Mouse (Mus musculus): Measurements from ENCODE around the gene Scgb2b11. TPM values are rescaled to one million over a fixed set of nuclear protein-coding genes. Genes with fewer than 3 reads are reported as not detected.
"Not testable (repeated sequence)": the region's sequence is repeated elsewhere in the genome, so short reads cannot be mapped to it uniquely, and the experiment has no call there.

Scgb2b11 gene
- total RNA-seq (2012; rRNA removed) (not detected in 2 replicates), polyA plus RNA-seq (2012; ENCODE audit: insufficient read depth in 1 of 2, insufficient read length in 2 of 2, low read depth in 1 of 2, low replicate concordance in 2 of 2, missing spikeins in 1 of 2) (not detected)

DNA sequence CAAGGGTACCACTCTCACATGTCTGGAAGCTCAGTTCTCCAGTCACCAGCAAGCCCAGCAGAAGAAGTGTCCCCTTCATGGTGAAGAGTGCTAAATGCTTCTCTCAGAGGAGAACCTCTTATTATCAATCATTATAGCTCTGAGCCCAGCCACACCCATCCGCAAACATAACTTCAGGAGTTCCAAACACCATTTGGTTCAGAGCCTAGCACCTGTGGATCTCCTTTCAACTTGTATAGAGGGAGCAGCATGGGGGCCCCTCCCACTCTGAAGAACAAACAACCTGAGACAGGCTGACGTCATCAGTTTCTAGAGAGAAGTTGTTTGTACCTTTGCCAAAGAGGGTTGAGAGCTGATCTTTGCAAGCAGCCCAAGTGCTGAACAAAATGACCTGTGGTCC is at the start of gene Scgb2b11:
Gene Scgb2b11 (minus strand): TSS at position 101 of the 400 bp plus-strand sequence.
- not testable (repeated sequence) for H3K4me1 ChIP-seq (ENCODE audit: control insufficient read depth in 1 of 2, insufficient read depth in 2 of 2, low read length in 2 of 2); H3K27ac ChIP-seq (ENCODE audit: control insufficient read depth, low read depth, low read length); H3K79me2 ChIP-seq (ENCODE audit: control insufficient read depth, insufficient read depth, low read length, poor library complexity); H3K4me3 ChIP-seq (ENCODE audit: control insufficient read depth in 1 of 2, insufficient read depth in 1 of 2, low read depth in 2 of 2, low read length in 2 of 2); H3K9me3 ChIP-seq (replicated peaks; ENCODE audit: insufficient read depth, low read length); H3K27me3 ChIP-seq (ENCODE audit: control insufficient read depth in 1 of 2, insufficient read depth in 2 of 2, low read length in 2 of 2); H3K36me3 ChIP-seq (ENCODE audit: control insufficient read depth in 1 of 2, insufficient read depth in 2 of 2, low read length in 2 of 2); DNase-seq (ENCODE audit: low read depth, low spot score); H3K9ac ChIP-seq (ENCODE audit: control insufficient read depth, low read depth, low read length, poor library complexity, severe bottlenecking)

DNA sequence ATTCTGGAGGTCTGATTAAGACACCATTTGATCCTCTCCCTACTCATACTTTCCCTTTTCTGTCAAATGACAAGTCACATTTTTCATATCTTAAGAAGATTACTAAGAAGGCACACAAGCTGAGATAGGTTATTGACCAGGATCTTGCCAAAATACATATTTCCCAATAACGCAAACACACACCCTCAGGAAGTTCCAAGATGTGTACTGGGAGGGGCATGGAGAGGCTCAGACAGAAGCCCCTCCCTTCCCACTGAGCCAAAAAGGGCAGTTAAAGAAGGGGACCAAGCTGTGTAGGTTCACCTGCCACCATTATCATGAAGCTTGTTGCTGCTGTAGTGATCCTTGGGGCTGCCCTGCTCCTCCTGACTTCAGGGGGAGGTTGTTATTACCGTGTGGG is 11.6 kb upstream of the Scgb2b11 start, which contains the start of gene Scgb1b11:
Gene Scgb1b11 (plus strand): TSS at position 301 of the 400 bp plus-strand sequence.
- not testable (repeated sequence) for H3K79me2 ChIP-seq (ENCODE audit: control insufficient read depth, insufficient read depth, low read length, poor library complexity); H3K9ac ChIP-seq (ENCODE audit: control insufficient read depth, low read depth, low read length, poor library complexity, severe bottlenecking); H3K27me3 ChIP-seq (ENCODE audit: control insufficient read depth in 1 of 2, insufficient read depth in 2 of 2, low read length in 2 of 2); H3K4me1 ChIP-seq (ENCODE audit: control insufficient read depth in 1 of 2, insufficient read depth in 2 of 2, low read length in 2 of 2); H3K9me3 ChIP-seq (replicated peaks; ENCODE audit: insufficient read depth, low read length); H3K4me3 ChIP-seq (ENCODE audit: control insufficient read depth in 1 of 2, insufficient read depth in 1 of 2, low read depth in 2 of 2, low read length in 2 of 2); H3K36me3 ChIP-seq (ENCODE audit: control insufficient read depth in 1 of 2, insufficient read depth in 2 of 2, low read length in 2 of 2); H3K27ac ChIP-seq (ENCODE audit: control insufficient read depth, low read depth, low read length); DNase-seq (ENCODE audit: low read depth, low spot score)

Other genes starting within 250 kb of the Scgb2b11 start
- gene Scgb1b10, start 110.3 kb downstream of the Scgb2b11 start, total RNA-seq (2012; rRNA removed), result not detected in 2 replicates
- not detected for gene Scgb1b10, start 110.3 kb downstream of the Scgb2b11 start, polyA plus RNA-seq (2012; ENCODE audit: insufficient read depth in 1 of 2, insufficient read length in 2 of 2, low read depth in 1 of 2, low replicate concordance in 2 of 2, missing spikeins in 1 of 2)
- not detected in 2 replicates for gene Scgb1b11, start 11.7 kb upstream of the Scgb2b11 start, total RNA-seq (2012; rRNA removed)
- gene Scgb1b11, start 11.7 kb upstream of the Scgb2b11 start, polyA plus RNA-seq (2012; ENCODE audit: insufficient read depth in 1 of 2, insufficient read length in 2 of 2, low read depth in 1 of 2, low replicate concordance in 2 of 2, missing spikeins in 1 of 2), result not detected
- gene Scgb2b12, start 116.1 kb upstream of the Scgb2b11 start, total RNA-seq (2012; rRNA removed), result not detected in 2 replicates
- gene Scgb2b12, start 116.1 kb upstream of the Scgb2b11 start, polyA plus RNA-seq (2012; ENCODE audit: insufficient read depth in 1 of 2, insufficient read length in 2 of 2, low read depth in 1 of 2, low replicate concordance in 2 of 2, missing spikeins in 1 of 2), result not detected
- not detected in 2 replicates for gene Scgb1b12, start 123.0 kb upstream of the Scgb2b11 start, total RNA-seq (2012; rRNA removed)
- not detected for gene Scgb1b12, start 123.0 kb upstream of the Scgb2b11 start, polyA plus RNA-seq (2012; ENCODE audit: insufficient read depth in 1 of 2, insufficient read length in 2 of 2, low read depth in 1 of 2, low replicate concordance in 2 of 2, missing spikeins in 1 of 2)
- gene Scgb1b29, start 230.4 kb upstream of the Scgb2b11 start, total RNA-seq (2012; rRNA removed), result not detected in 2 replicates
- gene Scgb1b29, start 230.4 kb upstream of the Scgb2b11 start, polyA plus RNA-seq (2012; ENCODE audit: insufficient read depth in 1 of 2, insufficient read length in 2 of 2, low read depth in 1 of 2, low replicate concordance in 2 of 2, missing spikeins in 1 of 2), result not detected

Data from MEL (cell line).